Mouse (Mus musculus): Measurements from ENCODE around the gene Gm3435. TPM values are rescaled to one million over a fixed set of nuclear protein-coding genes. Genes with fewer than 3 reads are reported as not detected.
"Not testable (repeated sequence)": the region's sequence is repeated elsewhere in the genome, so short reads cannot be mapped to it uniquely, and the experiment has no call there.

Gm3435 gene
- polyA plus RNA-seq, 1 experiment from 2014 or later, result 4.5 TPM

DNA sequence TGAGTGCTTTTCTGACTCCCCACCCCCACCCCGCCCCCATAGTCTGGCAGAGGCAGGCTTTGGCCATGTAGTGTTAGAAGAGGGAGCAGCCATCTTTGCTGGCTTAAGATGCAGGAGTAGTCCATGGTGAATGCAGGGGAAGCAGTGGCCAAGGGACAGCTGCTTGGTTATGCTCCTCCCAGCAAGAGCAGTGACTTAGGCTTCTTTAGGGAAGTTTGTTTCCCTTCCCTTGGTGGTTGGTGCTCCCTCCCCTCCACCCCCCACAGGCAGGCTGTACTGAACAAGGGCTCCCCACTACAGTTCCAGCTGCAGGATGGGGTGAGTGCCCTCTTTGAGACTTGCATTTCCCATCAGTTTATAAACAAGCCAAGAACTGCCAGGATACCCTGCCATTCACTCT is 42.8 kb downstream of the Gm3435 start:
- not testable (repeated sequence) for ATAC-seq (ENCODE audit: insufficient number of reproducible peaks, insufficient read depth, low FRiP score, low read depth); H3K4me3 ChIP-seq (ENCODE audit: control insufficient read depth in 1 of 2, insufficient read depth in 1 of 2, low read depth in 1 of 2, low read length in 2 of 2)

DNA sequence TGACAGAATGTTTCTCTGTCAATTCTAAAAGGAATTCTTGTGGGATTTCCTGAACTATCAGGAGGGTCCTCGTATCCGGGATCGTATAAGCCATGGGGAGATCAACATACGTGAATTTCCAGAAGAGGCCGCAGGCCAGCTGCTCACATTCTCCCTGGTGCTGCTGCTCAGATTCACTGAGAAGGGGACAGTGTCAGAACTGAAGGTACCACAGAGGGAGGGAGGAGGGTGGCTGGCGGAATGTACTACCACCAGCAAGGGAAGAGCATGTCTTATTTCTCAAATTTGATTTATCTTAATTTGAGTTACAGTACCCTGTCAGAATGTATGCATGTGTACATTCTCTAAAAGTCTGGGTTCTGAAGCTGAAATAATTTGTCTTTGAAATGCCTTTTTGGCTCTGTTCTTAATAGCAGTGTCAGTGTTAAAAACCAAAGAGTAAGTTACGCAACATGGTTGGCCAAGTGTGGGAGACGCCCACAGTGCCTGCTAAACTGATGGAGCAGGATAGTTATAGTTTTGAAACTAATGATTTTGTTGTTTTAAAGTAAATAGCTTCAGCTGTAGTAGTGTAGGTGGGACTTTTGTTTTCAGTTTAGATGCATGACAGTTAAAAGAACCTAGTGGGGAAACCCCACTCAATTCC is 43.3 kb downstream of the Gm3435 start:
- H3K4me3 ChIP-seq (ENCODE audit: control insufficient read depth in 1 of 2, insufficient read depth in 1 of 2, low read depth in 1 of 2, low read length in 2 of 2); H3K9me3 ChIP-seq (ENCODE audit: control insufficient read depth, low read length); H3K27ac ChIP-seq (replicated peaks in 1 of 2; ENCODE audit: control insufficient read depth in 1 of 2, insufficient read depth in 1 of 2, low read depth in 2 of 2, low read length in 2 of 2); H3K9ac ChIP-seq (ENCODE audit: low read length); H3K27me3 ChIP-seq (ENCODE audit: control insufficient read depth, insufficient read depth, low read length); ATAC-seq (ENCODE audit: insufficient number of reproducible peaks, insufficient read depth, low FRiP score, low read depth); H3K4me2 ChIP-seq (ENCODE audit: low read length): not testable (repeated sequence)
- Histone ChIP-seq H3K4me1 (ENCODE audit: control insufficient read depth in 2 of 2, insufficient read depth in 2 of 2, low read length in 2 of 2) (peaks cover 7 to 12% of the 10 kb centered on the region in 2 experiments), H3K36me3 (ENCODE audit: control insufficient read depth, insufficient read depth, low read length) (0 out of 2 replicates have a peak, but pooled peaks cover 10% of the 10 kb centered on the region)
- 88% methylated on average over 5 of the region's 8 CpGs for WGBS

More for the DNA sequence above, 42.8 kb downstream of the Gm3435 start:
- WGBS, result 67% methylated on average over 1 of the region's 1 CpGs
- H3K9ac ChIP-seq (ENCODE audit: low read length); H3K4me2 ChIP-seq (ENCODE audit: low read length); H3K27ac ChIP-seq (replicated peaks in 1 of 2; ENCODE audit: control insufficient read depth in 1 of 2, insufficient read depth in 1 of 2, low read depth in 2 of 2, low read length in 2 of 2); H3K9me3 ChIP-seq (ENCODE audit: control insufficient read depth, low read length); H3K27me3 ChIP-seq (ENCODE audit: control insufficient read depth, insufficient read depth, low read length): not testable (repeated sequence)
- Histone ChIP-seq H3K36me3 (ENCODE audit: control insufficient read depth, insufficient read depth, low read length) (0 out of 2 replicates have a peak, but pooled peaks cover 10% of the 10 kb centered on the region), H3K4me1 (ENCODE audit: control insufficient read depth in 2 of 2, insufficient read depth in 2 of 2, low read length in 2 of 2) (peaks cover 5 to 10% of the 10 kb centered on the region in 2 experiments)

DNA sequence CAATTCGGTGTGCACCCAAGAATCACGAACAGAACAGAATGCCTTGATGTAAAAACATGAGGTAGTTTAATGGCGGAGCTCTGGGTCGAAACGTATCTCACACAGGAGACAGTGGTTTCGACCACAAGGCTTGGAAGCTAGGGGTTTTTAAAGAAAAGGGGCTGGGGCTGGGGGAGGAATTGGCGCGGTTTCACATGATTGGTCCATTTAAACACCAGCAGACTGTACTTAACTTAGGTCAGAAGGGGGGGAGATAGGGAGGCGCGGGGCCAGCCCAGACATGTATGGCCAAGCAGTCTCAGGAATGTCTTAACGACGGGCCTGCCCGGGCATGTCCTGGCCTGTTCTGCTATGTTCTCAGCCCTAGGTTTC is 43.8 kb downstream of the Gm3435 start:
- 85% methylated on average over 11 of the region's 13 CpGs for WGBS
- H3K4me3 ChIP-seq (ENCODE audit: control insufficient read depth in 1 of 2, insufficient read depth in 1 of 2, low read depth in 1 of 2, low read length in 2 of 2); H3K27ac ChIP-seq (replicated peaks in 1 of 2; ENCODE audit: control insufficient read depth in 1 of 2, insufficient read depth in 1 of 2, low read depth in 2 of 2, low read length in 2 of 2); H3K9me3 ChIP-seq (ENCODE audit: control insufficient read depth, low read length); H3K27me3 ChIP-seq (ENCODE audit: control insufficient read depth, insufficient read depth, low read length); H3K9ac ChIP-seq (ENCODE audit: low read length); H3K4me2 ChIP-seq (ENCODE audit: low read length); ATAC-seq (ENCODE audit: insufficient number of reproducible peaks, insufficient read depth, low FRiP score, low read depth): not testable (repeated sequence)
- Histone ChIP-seq H3K4me1 (ENCODE audit: control insufficient read depth in 2 of 2, insufficient read depth in 2 of 2, low read length in 2 of 2) (peaks cover 12 to 17% of the 10 kb centered on the region in 2 experiments), H3K36me3 (ENCODE audit: control insufficient read depth, insufficient read depth, low read length) (0 out of 2 replicates have a peak, but pooled peaks cover 10% of the 10 kb centered on the region)

DNA sequence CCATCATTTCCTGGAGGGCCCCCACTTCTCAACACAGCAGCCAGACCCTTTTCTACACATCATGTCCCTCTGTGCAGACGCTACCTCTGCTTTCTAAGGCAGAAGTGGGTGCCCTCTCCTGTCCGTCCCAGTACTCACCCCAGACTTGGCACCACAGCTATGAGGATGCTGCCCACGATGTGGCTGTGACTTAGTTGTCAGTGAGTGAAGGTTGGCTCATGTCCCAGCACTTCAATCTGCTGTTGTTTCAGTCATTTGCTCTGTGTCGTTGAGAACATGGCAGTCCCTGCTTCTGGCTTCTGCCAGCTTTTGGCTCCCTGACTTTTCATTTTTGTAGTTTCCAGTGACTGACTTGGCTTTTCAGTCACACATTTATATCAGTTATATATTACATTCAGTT is 45.9 kb downstream of the Gm3435 start:
- Histone ChIP-seq H3K4me2 (ENCODE audit: low read length) (no peak overlapping the region), H3K9ac (ENCODE audit: low read length) (no peak overlapping the region), H3K27ac (replicated peaks in 1 of 2; ENCODE audit: control insufficient read depth in 1 of 2, insufficient read depth in 1 of 2, low read depth in 2 of 2, low read length in 2 of 2) (no peak overlapping the region), H3K9me3 (ENCODE audit: control insufficient read depth, low read length) (no peaks in the 10 kb centered on the region), H3K4me1 (ENCODE audit: control insufficient read depth in 2 of 2, insufficient read depth in 2 of 2, low read length in 2 of 2) (peaks cover 18 to 26% of the 10 kb centered on the region in 2 experiments), H3K36me3 (ENCODE audit: control insufficient read depth, insufficient read depth, low read length) (peaks cover 20% of the 10 kb centered on the region), H3K4me3 (ENCODE audit: control insufficient read depth in 1 of 2, insufficient read depth in 1 of 2, low read depth in 1 of 2, low read length in 2 of 2) (no peak overlapping the region), H3K27me3 (ENCODE audit: control insufficient read depth, insufficient read depth, low read length) (peaks cover 8% of the 10 kb centered on the region)
- ATAC-seq (ENCODE audit: insufficient number of reproducible peaks, insufficient read depth, low FRiP score, low read depth), result no peak
- WGBS, result 54% methylated on average over 4 of the region's 4 CpGs

DNA sequence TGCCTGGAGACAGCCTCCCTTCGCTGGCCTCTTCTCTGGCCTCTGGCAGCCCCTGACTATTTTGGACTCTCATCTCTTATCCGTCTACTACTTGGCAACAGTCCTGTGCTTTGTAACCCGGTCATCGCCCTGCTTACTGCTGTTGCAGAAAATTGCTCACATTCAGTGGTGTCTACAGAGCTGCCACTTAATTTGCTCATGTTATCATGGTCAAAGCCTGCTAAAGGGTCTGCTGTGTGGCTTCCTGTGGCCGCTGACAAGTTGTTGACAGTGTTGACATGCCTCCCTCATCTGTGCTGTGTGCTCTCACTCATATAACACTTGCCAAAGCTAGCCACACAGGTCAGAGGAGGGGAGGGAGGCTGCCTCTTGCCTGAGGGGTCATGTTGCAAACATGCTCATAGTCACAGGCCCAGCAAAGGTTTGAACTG is 48.2 kb downstream of the Gm3435 start:
- Histone ChIP-seq H3K27ac (replicated peaks in 1 of 2; ENCODE audit: control insufficient read depth in 1 of 2, insufficient read depth in 1 of 2, low read depth in 2 of 2, low read length in 2 of 2) (peak overlapping the region; percentile 65 to 77), H3K4me1 (ENCODE audit: control insufficient read depth in 2 of 2, insufficient read depth in 2 of 2, low read length in 2 of 2) (peaks cover 18 to 26% of the 10 kb centered on the region in 2 experiments), H3K4me2 (ENCODE audit: low read length) (peak overlapping the region; percentile 26; the same call in 1 of the 2 replicates), H3K9ac (ENCODE audit: low read length) (no peak overlapping the region), H3K4me3 (ENCODE audit: control insufficient read depth in 1 of 2, insufficient read depth in 1 of 2, low read depth in 1 of 2, low read length in 2 of 2) (no peak overlapping the region), H3K9me3 (ENCODE audit: control insufficient read depth, low read length) (no peaks in the 10 kb centered on the region), H3K36me3 (ENCODE audit: control insufficient read depth, insufficient read depth, low read length) (peaks cover 30% of the 10 kb centered on the region), H3K27me3 (ENCODE audit: control insufficient read depth, insufficient read depth, low read length) (peaks cover 24% of the 10 kb centered on the region)
- 15% methylated on average over 5 of the region's 5 CpGs for WGBS
- ATAC-seq (ENCODE audit: insufficient number of reproducible peaks, insufficient read depth, low FRiP score, low read depth), result peak; percentile 95

DNA sequence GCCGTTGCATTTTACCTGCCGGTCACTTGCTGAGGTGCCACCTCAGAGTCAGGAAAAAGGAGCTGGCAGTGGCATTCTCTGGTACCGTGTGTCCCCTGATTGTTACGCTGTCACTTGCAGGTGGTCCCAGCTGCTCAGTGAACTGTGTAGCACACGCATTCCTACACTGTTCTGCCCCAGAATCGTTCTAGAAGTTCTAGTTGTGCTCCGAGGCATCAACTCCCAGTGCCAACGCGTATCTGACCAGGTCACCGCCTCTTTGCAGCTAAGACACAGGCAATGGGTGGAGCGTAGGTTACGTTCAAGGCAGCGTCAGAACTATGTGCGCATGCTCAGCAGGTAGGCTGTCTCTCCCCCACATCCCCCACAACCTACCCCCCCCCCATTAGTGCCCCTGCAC is 49.7 kb downstream of the Gm3435 start:
- Histone ChIP-seq H3K27ac (replicated peaks in 1 of 2; ENCODE audit: control insufficient read depth in 1 of 2, insufficient read depth in 1 of 2, low read depth in 2 of 2, low read length in 2 of 2) (no peak overlapping the region), H3K27me3 (ENCODE audit: control insufficient read depth, insufficient read depth, low read length) (peaks cover 38% of the 10 kb centered on the region), H3K4me2 (ENCODE audit: low read length) (no peak overlapping the region), H3K9ac (ENCODE audit: low read length) (no peak overlapping the region), H3K4me3 (ENCODE audit: control insufficient read depth in 1 of 2, insufficient read depth in 1 of 2, low read depth in 1 of 2, low read length in 2 of 2) (no peak overlapping the region), H3K9me3 (ENCODE audit: control insufficient read depth, low read length) (no peaks in the 10 kb centered on the region), H3K4me1 (ENCODE audit: control insufficient read depth in 2 of 2, insufficient read depth in 2 of 2, low read length in 2 of 2) (peaks cover 18 to 26% of the 10 kb centered on the region in 2 experiments), H3K36me3 (ENCODE audit: control insufficient read depth, insufficient read depth, low read length) (peaks cover 37% of the 10 kb centered on the region)
- no peak for ATAC-seq (ENCODE audit: insufficient number of reproducible peaks, insufficient read depth, low FRiP score, low read depth)
- 93% methylated on average over 14 of the region's 14 CpGs for WGBS

DNA sequence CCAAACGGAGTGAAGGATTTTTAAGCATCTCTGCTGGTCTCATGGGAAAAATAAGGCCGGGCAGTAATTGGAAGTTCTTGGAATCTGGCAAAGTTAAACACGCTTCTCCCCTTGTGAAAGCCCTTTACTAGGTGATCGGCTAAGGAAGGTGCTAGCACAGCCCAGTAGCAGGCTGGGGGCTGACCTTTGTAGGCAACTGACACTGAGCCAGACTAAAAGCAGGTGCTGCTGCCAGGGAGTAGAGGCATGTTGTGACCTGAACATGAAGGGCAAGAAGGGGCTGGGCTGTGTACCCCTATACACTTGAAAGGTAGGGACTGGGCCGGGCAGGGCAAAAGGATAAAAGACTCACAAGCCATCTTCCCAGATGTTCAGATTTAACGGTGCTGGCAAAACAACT is 50.4 kb downstream of the Gm3435 start:
- H3K4me2 ChIP-seq (ENCODE audit: low read length), result no peak overlapping the region
- H3K9me3 ChIP-seq (ENCODE audit: control insufficient read depth, low read length), result no peaks in the 10 kb centered on the region
- ATAC-seq (ENCODE audit: insufficient number of reproducible peaks, insufficient read depth, low FRiP score, low read depth), result no peak
- peaks cover 18 to 26% of the 10 kb centered on the region in 2 experiments for H3K4me1 ChIP-seq (ENCODE audit: control insufficient read depth in 2 of 2, insufficient read depth in 2 of 2, low read length in 2 of 2)
- peaks cover 36% of the 10 kb centered on the region for H3K27me3 ChIP-seq (ENCODE audit: control insufficient read depth, insufficient read depth, low read length)
- H3K9ac ChIP-seq (ENCODE audit: low read length), result no peak overlapping the region
- H3K4me3 ChIP-seq (ENCODE audit: control insufficient read depth in 1 of 2, insufficient read depth in 1 of 2, low read depth in 1 of 2, low read length in 2 of 2), result no peak overlapping the region
- peaks cover 37% of the 10 kb centered on the region for H3K36me3 ChIP-seq (ENCODE audit: control insufficient read depth, insufficient read depth, low read length)
- H3K27ac ChIP-seq (replicated peaks in 1 of 2; ENCODE audit: control insufficient read depth in 1 of 2, insufficient read depth in 1 of 2, low read depth in 2 of 2, low read length in 2 of 2), result no peak overlapping the region
- WGBS, result 92% methylated on average over 6 of the region's 6 CpGs
